Mouse (Mus musculus) neutrophil, adult 65 days (primary cell): ENCODE data around the gene Cnrip1. TPM values are rescaled to one million over a fixed set of nuclear protein-coding genes. Genes with fewer than 3 reads are reported as not detected.

Experiments
- total RNA-seq: library from RNA; stranded (reverse); gene quantifications from 2 replicates; pipeline ENCODE4 v1.2.4, GENCODE M21; 2023

The Cnrip1 gene
- 0.32 TPM in 1 of 2 replicates, not detected in the other for total RNA-seq

GRCm38 (mm10) chr11:17051545-17052475 lies at the start of gene Cnrip1, which contains the start of gene Plek:
Gene Cnrip1, plus strand, starts transcription at chr11:17051586.
Gene Plek, minus strand, starts transcription at chr11:17052381.

Other genes starting within 250 kb of the Cnrip1 start
- 3.4 and 3.6 TPM in 2 replicates for gene Fbxo48, start 100.2 kb upstream of the Cnrip1 start, total RNA-seq
- 378 and 475 TPM in 2 replicates for gene Plek, start 795 bp downstream of the Cnrip1 start, total RNA-seq
- gene Ppp3r1, start 107.7 kb downstream of the Cnrip1 start, total RNA-seq = 59.2 and 68.4 TPM in 2 replicates
- gene Wdr92, start 130.5 kb downstream of the Cnrip1 start, total RNA-seq = 2.3 and 3.3 TPM in 2 replicates
- gene Pno1, start 160.0 kb downstream of the Cnrip1 start, total RNA-seq = 5.8 and 8.1 TPM in 2 replicates
- 38.0 and 39.7 TPM in 2 replicates for gene C1d, start 206.0 kb downstream of the Cnrip1 start, total RNA-seq